Mouse (Mus musculus): ENCODE results near the gene Stk25.

Stk25 gene

GRCm38 (mm10) chr1:93607090-93608083, 51.1 kb downstream of the Stk25 start:
- DNase-seq (ENCODE audit: low spot score in 2 of 2) = no peak

- no peak for DNase-seq (ENCODE audit: low spot score in 2 of 2)
These were observed 54.5 kb downstream of the Stk25 start for GRCm38 (mm10) chr1:93603921-93604320.

GRCm38 (mm10) chr1:93602911-93603310, 55.5 kb downstream of the Stk25 start:
- no peak for DNase-seq (ENCODE audit: low spot score in 2 of 2)

GRCm38 (mm10) chr1:93595916-93596315, 62.5 kb downstream of the Stk25 start:
- DNase-seq (ENCODE audit: low spot score in 2 of 2) = no peak

DNA sequence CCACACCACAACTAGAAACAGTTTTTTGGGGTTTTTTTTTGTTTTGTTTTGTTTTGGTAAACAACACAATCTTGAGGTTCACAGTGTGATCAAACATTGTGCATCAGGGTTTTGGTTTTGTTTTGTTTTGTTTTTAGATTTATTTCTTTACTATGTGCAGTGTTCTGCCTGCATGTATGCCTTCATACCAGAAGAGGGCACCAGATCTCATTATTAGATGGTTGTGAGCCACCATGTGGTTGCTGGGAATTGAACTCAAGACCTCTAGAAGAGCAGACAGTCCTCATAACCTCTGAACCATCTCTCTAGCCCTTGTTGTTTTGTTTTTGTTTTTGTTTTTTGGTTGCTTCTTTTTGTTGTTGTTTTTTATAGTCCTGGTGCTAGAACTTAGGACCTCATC, 64.5 kb downstream of the Stk25 start:
- DNase-seq (ENCODE audit: low spot score in 2 of 2) = no peak

GRCm38 (mm10) chr1:93588346-93588745, 70.1 kb downstream of the Stk25 start:
- DNase-seq (ENCODE audit: low spot score in 2 of 2) = no peak

DNA sequence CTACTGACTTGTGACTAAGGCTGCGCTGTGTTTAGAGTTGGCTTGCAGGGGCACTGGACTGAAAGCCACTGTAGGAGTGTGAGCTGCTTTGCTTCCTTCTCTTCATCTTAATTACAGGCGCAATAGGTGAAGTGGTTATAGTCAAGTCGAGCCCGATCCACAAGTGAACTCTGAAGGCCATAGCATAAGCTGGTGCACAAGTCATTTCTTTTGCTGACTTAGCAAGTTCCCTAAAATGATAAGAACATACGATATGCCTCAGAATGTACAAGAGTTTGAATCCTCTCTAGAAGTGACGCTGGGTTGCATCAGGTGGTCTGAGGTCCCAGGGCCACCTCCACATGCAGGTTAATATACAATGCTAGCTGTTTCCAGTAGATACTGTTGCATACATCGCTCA, 76.9 kb downstream of the Stk25 start:
- DNase-seq (ENCODE audit: low spot score in 2 of 2) = no peak

DNA sequence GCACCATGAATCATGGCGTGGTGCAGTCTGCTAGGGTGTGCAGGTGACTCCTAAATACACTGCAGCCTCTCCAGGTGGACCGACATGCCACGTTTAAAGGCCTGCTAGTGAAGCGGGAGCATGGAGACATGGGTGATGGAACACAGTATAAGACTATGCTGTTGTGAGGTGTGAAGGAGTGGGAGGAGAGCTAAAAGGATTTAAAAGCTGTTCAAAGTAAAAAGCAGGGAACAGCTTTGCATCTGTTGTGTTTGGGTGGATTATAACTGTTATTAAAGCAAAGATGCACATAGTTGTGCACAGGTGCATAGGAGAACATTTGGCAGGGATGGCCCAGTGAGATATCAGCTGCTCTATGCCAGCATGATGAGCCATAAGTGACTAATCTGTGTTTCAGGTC, 80.6 kb downstream of the Stk25 start:
- no peak for DNase-seq (ENCODE audit: low spot score in 2 of 2)

DNA sequence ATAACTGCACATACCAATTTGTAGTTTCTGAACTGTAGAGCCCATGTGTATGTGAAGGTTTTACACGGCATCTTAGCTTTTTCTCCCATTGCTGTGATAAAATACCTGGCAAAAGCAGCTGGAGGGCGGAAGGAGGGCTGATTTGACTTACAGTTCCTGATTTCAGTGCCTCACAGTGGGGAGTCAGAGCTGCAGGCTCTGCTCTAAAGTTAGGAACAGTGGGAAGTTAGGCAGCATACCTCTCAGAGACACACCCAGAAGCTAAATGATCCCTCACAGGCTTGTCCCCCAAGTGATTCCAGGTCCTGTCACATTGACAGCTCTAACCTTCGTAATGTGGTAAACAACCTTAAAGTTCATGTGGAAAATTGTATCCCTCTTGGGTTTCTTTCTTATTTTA, 81.4 kb downstream of the Stk25 start:
- DNase-seq (ENCODE audit: low spot score in 2 of 2) = no peak
